ENCODE assay signal across 8 mouse cellular contexts in genomic region chrX:152643679-152644638, GRCm38 (mm10).
DNase-seq lines count a peak whose midpoint lies in the region; ATAC-seq and TF ChIP-seq lines count a peak whose summit lies in the region.

No protein-coding gene starts in this region.

- H3K4me1 ChIP-seq in ES-Bruce4 (ENCODE audit: control insufficient read depth, insufficient read depth, low read length) = no peaks in the 10 kb centered on the region
- H3K4me1 ChIP-seq in embryonic facial prominence, embryonic 14.5 days (ENCODE audit: control insufficient read depth, insufficient read depth, low read length) = no peaks in the 10 kb centered on the region
- 0 out of 2 replicates have a peak, but pooled peaks cover 3% of the 10 kb centered on the region for H3K4me1 ChIP-seq in hindbrain, embryonic 15.5 days (replicated peaks)
- no peaks in the 10 kb centered on the region for H3K4me1 ChIP-seq in neural tube, embryonic 11.5 days (ENCODE audit: control insufficient read depth, insufficient read depth, low read length)
- H3K4me1 ChIP-seq in kidney, embryonic 15.5 days = no peaks in the 10 kb centered on the region

- H3K9ac ChIP-seq in ES-Bruce4 (ENCODE audit: low read depth, poor library complexity, severe bottlenecking) = no peak overlapping the region; the same call in 1 of the 2 replicates
- no peak overlapping the region for H3K9ac ChIP-seq in embryonic facial prominence, embryonic 14.5 days (ENCODE audit: low read depth, low read length)
- H3K9ac ChIP-seq in hindbrain, embryonic 15.5 days = peak overlapping the region; percentile 45
- peak overlapping the region; percentile 26; the same call in 1 of the 2 replicates for H3K9ac ChIP-seq in neural tube, embryonic 11.5 days (ENCODE audit: low read length)
- no peak overlapping the region for H3K9ac ChIP-seq in kidney, embryonic 15.5 days

- no peak overlapping the region for H3K4me2 ChIP-seq in embryonic facial prominence, embryonic 14.5 days (ENCODE audit: low read depth, low read length)
- peak overlapping the region; percentile 46 for H3K4me2 ChIP-seq in hindbrain, embryonic 15.5 days
- peak overlapping the region; percentile 24 for H3K4me2 ChIP-seq in neural tube, embryonic 11.5 days (ENCODE audit: low read depth)
- H3K4me2 ChIP-seq in kidney, embryonic 15.5 days = no peak overlapping the region

- peak overlapping the region; percentile 79 for H3K27ac ChIP-seq in ES-Bruce4 (ENCODE audit: insufficient read depth, low read length)
- no peak overlapping the region for H3K27ac ChIP-seq in embryonic facial prominence, embryonic 14.5 days (replicated peaks; ENCODE audit: low read depth, low read length)
- H3K27ac ChIP-seq in hindbrain, embryonic 15.5 days (replicated peaks) = peak overlapping the region; percentile 87
- H3K27ac ChIP-seq in neural tube, embryonic 11.5 days (ENCODE audit: low read depth, low read length) = 0 out of 2 replicates have a peak overlapping the region, but pooled peaks have one; percentile 56
- no peak overlapping the region for H3K27ac ChIP-seq in kidney, embryonic 15.5 days

- WGBS in embryonic facial prominence, embryonic 14.5 days = 38% methylated on average over 11 of the region's 11 CpGs
- WGBS in hindbrain, embryonic 15.5 days = 26% methylated on average over 11 of the region's 11 CpGs
- 32% methylated on average over 11 of the region's 11 CpGs for WGBS in neural tube, embryonic 11.5 days
- WGBS in kidney, embryonic 15.5 days = 57% methylated on average over 11 of the region's 11 CpGs

- ATAC-seq in embryonic facial prominence, embryonic 14.5 days (ENCODE audit: low read depth) = no peak
- ATAC-seq in hindbrain, embryonic 15.5 days (ENCODE audit: low FRiP score, low read depth) = peak; percentile 77
- ATAC-seq in neural tube, embryonic 11.5 days (ENCODE audit: insufficient read depth, low FRiP score, low TSS enrichment) = peak; percentile 41
- no peak for ATAC-seq in kidney, embryonic 15.5 days (replicated peaks; ENCODE audit: low FRiP score)

- H3K36me3 ChIP-seq in ES-Bruce4 (ENCODE audit: control insufficient read depth, insufficient read depth, low read length, poor library complexity, severe bottlenecking) = no peaks in the 10 kb centered on the region
- no peaks in the 10 kb centered on the region for H3K36me3 ChIP-seq in embryonic facial prominence, embryonic 14.5 days (ENCODE audit: control insufficient read depth, insufficient read depth, low read length)
- H3K36me3 ChIP-seq in hindbrain, embryonic 15.5 days = no peaks in the 10 kb centered on the region
- H3K36me3 ChIP-seq in neural tube, embryonic 11.5 days (ENCODE audit: control insufficient read depth, insufficient read depth, low read length) = no peaks in the 10 kb centered on the region
- no peaks in the 10 kb centered on the region for H3K36me3 ChIP-seq in kidney, embryonic 15.5 days

- TF ChIP-seq CTCF in ES-Bruce4 (IDR thresholded peaks at IDR 0.05; ENCODE audit: low read depth, low read length) = no peak

- no peak overlapping the region for H3K4me3 ChIP-seq in ES-Bruce4 (ENCODE audit: low read depth, low read length)
- no peak overlapping the region; the same call in 1 of the 2 replicates for H3K4me3 ChIP-seq in embryonic facial prominence, embryonic 14.5 days (ENCODE audit: low read depth, low read length)
- peak overlapping the region; percentile 42 for H3K4me3 ChIP-seq in hindbrain, embryonic 15.5 days
- no peak overlapping the region for H3K4me3 ChIP-seq in neural tube, embryonic 11.5 days (ENCODE audit: low read depth, low read length)
- H3K4me3 ChIP-seq in kidney, embryonic 15.5 days (replicated peaks) = no peak overlapping the region

- H3K27me3 ChIP-seq in ES-Bruce4 (ENCODE audit: control insufficient read depth, insufficient read depth, low read length, poor library complexity, severe bottlenecking) = no peaks in the 10 kb centered on the region
- peaks cover 4% of the 10 kb centered on the region for H3K27me3 ChIP-seq in embryonic facial prominence, embryonic 14.5 days (replicated peaks; ENCODE audit: control insufficient read depth, insufficient read depth, low read length)
- H3K27me3 ChIP-seq in hindbrain, embryonic 15.5 days = peaks cover 8% of the 10 kb centered on the region; the same call in 1 of the 2 replicates
- H3K27me3 ChIP-seq in neural tube, embryonic 11.5 days (ENCODE audit: control insufficient read depth, insufficient read depth, low read length) = no peaks in the 10 kb centered on the region
- H3K27me3 ChIP-seq in kidney, embryonic 15.5 days = peaks cover 20% of the 10 kb centered on the region

- no peak for TF ChIP-seq EP300 in ES-Bruce4 (IDR thresholded peaks at IDR 0.05; ENCODE audit: insufficient read depth, low read depth, low read length)

- TF ChIP-seq POLR2A in ES-Bruce4 (IDR thresholded peaks at IDR 0.05; ENCODE audit: insufficient read depth, low read length) = no peak

- no peaks in the 10 kb centered on the region for H3K9me3 ChIP-seq in ES-Bruce4 (replicated peaks; ENCODE audit: control insufficient read depth, insufficient read depth, low read length, poor library complexity, severe bottlenecking)
- H3K9me3 ChIP-seq in embryonic facial prominence, embryonic 14.5 days (ENCODE audit: control insufficient read depth, low read length) = no peaks in the 10 kb centered on the region
- no peaks in the 10 kb centered on the region for H3K9me3 ChIP-seq in hindbrain, embryonic 15.5 days
- H3K9me3 ChIP-seq in neural tube, embryonic 11.5 days (ENCODE audit: control insufficient read depth, low read length) = no peaks in the 10 kb centered on the region
- H3K9me3 ChIP-seq in kidney, embryonic 15.5 days (replicated peaks) = no peaks in the 10 kb centered on the region

- peak; percentile 2 for DNase-seq in embryonic facial prominence, embryonic 14.5 days (ENCODE audit: low spot score)
- DNase-seq in neural tube, embryonic 11.5 days (ENCODE audit: low spot score) = peak; percentile 22
- no peak for DNase-seq in gastrocnemius, adult 8-10 months (ENCODE audit: low spot score in 2 of 2)
- DNase-seq in kidney, postnatal 36 days = no peak
- no peak for DNase-seq in spleen, postnatal 10 days (ENCODE audit: low spot score in 2 of 2)

Comparison
In these comparisons a context has a peak if more than half of its experiments do, and no peak if none do; other contexts are left out.
1. H3K27ac ChIP-seq: peak in ES-Bruce4 (single experiment), hindbrain, embryonic 15.5 days (single experiment) and neural tube, embryonic 11.5 days (single experiment); none in embryonic facial prominence, embryonic 14.5 days (single experiment) and kidney, embryonic 15.5 days (single experiment).
2. H3K9ac ChIP-seq: peak in hindbrain, embryonic 15.5 days (single experiment) and neural tube, embryonic 11.5 days (single experiment); none in ES-Bruce4 (single experiment), embryonic facial prominence, embryonic 14.5 days (single experiment) and kidney, embryonic 15.5 days (single experiment).
3. ATAC-seq: peak in hindbrain, embryonic 15.5 days (single experiment) and neural tube, embryonic 11.5 days (single experiment); none in embryonic facial prominence, embryonic 14.5 days (single experiment) and kidney, embryonic 15.5 days (single experiment).
4. DNase-seq: peak in embryonic facial prominence, embryonic 14.5 days (single experiment) and neural tube, embryonic 11.5 days (single experiment); none in gastrocnemius, adult 8-10 months (0 of 2), kidney, postnatal 36 days (0 of 2) and spleen, postnatal 10 days (0 of 2).
5. H3K4me2 ChIP-seq: peak in hindbrain, embryonic 15.5 days (single experiment) and neural tube, embryonic 11.5 days (single experiment); none in embryonic facial prominence, embryonic 14.5 days (single experiment) and kidney, embryonic 15.5 days (single experiment).